Mouse (Mus musculus): Measurements from ENCODE around the gene Tab3. TPM values are rescaled to one million over a fixed set of nuclear protein-coding genes. Genes with fewer than 3 reads are reported as not detected.

Tab3 gene
- polyA plus RNA-seq (2012), result 5.5 and 7.5 TPM in 2 replicates

GRCm38 (mm10) chrX:85573532-85574181 is at the start of gene Tab3:
Gene Tab3 (plus strand): TSS chrX:85574022.
- no peak for TF ChIP-seq GATA1 (IDR thresholded peaks at IDR 0.05; ENCODE audit: low read length)

DNA sequence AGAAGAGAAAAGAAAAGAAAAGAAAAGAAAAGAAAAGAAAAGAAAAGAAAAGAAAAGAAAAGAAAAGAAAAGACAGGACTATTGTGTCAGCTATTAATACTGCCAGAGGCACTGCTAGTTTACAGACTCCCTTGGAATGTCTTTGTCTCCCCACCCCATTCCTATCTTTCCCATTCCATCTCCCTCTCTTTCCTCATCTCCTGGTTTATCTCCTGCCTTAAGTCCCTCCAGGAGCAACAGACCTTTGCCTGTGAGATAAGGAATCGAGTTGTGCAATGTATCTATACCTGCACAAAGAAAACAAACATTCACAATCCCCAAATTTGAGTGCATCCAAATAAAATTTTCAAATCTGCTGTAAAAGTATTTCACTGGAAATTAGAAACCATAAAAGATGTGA is 48.3 kb upstream of the Tab3 start:
- TF ChIP-seq GATA1 (IDR thresholded peaks at IDR 0.05; ENCODE audit: low read length), result no peak

- no peak for TF ChIP-seq GATA1 (IDR thresholded peaks at IDR 0.05; ENCODE audit: low read length)
Measured at GRCm38 (mm10) chrX:85526263-85527019, 47.4 kb upstream of the Tab3 start.

- no peak for TF ChIP-seq GATA1 (IDR thresholded peaks at IDR 0.05; ENCODE audit: low read length)
Measured at GRCm38 (mm10) chrX:85558931-85559330, 14.9 kb upstream of the Tab3 start.

- no peak for TF ChIP-seq GATA1 (IDR thresholded peaks at IDR 0.05; ENCODE audit: low read length)
Measured at GRCm38 (mm10) chrX:85566256-85566655, 7.6 kb upstream of the Tab3 start.

GRCm38 (mm10) chrX:85574182-85574541 is 340 bp downstream of the Tab3 start:
- TF ChIP-seq GATA1 (IDR thresholded peaks at IDR 0.05; ENCODE audit: low read length), result no peak

DNA sequence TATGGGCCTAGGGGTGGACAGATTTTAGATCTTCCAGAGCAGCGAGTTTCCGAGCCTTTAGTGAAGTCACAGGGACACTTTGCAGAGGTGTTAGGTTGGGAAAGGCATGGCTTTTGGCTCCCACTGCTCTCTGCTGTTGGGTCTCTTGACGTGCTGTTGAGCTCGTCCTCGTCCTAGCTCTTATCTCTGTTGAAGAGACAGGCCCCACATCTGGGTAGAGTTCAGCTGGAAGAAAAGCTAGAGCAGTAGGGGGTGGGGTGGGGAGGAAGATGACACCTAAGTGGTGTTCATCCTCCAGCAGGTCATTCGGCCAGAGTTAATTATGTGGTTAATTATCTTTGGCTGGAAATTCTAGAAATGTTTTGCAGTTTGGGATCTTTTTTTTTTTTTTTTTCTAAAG is 2.5 kb downstream of the Tab3 start:
- TF ChIP-seq GATA1 (IDR thresholded peaks at IDR 0.05; ENCODE audit: low read length), result no peak

DNA sequence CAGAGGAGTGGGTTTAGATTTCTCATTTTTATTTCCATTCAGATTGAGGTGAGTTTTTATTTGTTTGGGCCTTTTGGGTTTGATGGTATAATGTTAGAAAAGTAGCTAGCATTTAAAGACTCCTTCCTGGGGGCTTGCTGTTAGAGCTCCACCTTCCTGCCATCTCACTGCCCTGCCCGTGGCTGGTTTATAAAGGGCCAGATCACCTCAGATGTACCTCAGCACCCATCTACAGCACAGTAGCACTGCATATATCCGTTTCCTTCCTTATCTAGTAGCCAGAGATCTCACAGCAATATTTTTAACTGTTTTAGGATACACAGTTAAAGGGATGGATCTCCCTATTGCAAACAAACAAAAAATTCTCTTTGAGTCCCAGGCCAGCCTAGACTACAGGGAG is 6.9 kb downstream of the Tab3 start:
- no peak for TF ChIP-seq GATA1 (IDR thresholded peaks at IDR 0.05; ENCODE audit: low read length)

DNA sequence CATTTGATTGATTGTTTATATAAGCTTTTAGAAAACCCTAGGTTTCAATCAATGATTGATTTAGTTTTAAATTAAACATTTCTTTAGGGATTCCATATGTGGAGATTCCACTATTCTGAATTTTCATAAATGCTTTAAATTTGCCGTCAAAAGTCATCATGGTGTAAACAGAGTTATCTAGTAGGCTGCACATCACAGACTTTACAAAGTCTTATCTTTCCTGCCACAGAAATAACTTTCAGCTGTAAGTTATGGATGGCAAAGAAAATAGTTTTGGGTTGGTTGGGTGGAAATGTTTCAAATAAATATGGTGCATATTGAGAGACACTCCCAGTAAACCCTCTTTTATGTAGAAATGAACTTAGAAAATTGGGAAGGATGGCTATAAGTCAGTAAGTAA is 8.7 kb downstream of the Tab3 start:
- TF ChIP-seq GATA1 (IDR thresholded peaks at IDR 0.05; ENCODE audit: low read length), result no peak

DNA sequence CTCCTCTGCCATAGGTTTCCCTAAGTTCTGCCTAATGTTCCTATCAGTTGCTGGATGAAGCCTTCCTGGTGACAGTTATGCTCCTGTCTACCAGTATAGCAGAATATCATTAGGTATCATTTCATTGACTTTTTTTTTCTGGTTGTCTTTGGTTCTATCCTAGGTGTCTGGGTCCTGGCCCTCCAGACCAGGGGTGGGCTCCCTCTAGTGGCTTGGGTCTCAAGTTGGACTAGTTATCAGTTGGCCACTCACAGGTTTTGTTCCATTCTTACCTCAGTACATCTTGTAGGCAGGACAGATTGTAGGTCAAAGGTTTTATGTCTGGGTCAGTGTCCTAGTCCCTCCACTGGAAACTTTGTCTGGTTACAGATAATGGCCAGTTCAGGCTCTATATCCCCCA is 11.8 kb downstream of the Tab3 start:
- TF ChIP-seq GATA1 (IDR thresholded peaks at IDR 0.05; ENCODE audit: low read length), result no peak

DNA sequence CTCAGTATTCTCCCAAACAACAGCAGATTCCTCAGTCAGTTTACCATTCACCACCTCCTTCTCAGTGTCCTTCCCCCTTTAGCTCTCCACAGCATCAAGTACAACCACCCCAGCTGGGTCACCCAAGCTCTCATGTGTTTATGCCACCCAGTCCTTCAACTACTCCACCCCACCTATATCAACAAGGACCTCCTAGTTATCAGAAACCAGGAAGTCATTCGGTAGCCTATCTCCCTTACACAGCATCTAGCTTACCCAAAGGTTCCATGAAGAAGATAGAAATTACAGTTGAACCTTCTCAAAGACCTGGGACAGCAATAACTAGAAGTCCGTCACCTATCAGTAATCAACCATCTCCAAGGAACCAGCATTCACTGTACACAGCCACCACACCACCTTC is 40.9 kb downstream of the Tab3 start:
- TF ChIP-seq GATA1 (IDR thresholded peaks at IDR 0.05; ENCODE audit: low read length), result no peak

DNA sequence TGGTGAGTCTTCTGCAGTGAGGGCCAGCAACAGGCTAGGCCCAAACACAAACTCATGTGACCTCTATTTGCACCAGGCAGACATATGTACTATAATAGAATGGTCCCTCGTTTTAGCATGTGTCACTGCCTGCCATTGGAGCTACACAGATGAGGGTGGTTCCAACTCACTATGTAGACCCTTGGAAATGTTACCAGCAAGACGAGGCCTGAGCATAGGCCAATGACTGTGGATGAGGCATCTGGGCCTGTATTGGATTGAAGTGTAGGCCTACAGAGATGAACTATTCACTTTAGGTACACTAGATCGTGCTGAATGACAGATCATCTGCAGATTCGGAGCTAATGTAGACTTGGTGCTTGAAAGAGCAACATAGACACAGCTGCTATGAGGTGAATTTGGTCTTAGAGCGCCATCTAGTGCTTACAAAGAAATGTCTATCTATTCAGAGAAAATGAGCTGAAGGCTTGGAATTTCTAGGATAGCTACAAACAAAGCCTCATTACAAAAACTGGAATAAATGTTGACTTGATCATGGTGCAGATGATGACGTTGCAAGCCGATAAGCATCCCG is 72.5 kb downstream of the Tab3 start:
- no peak for TF ChIP-seq GATA1 (IDR thresholded peaks at IDR 0.05; ENCODE audit: low read length)

DNA sequence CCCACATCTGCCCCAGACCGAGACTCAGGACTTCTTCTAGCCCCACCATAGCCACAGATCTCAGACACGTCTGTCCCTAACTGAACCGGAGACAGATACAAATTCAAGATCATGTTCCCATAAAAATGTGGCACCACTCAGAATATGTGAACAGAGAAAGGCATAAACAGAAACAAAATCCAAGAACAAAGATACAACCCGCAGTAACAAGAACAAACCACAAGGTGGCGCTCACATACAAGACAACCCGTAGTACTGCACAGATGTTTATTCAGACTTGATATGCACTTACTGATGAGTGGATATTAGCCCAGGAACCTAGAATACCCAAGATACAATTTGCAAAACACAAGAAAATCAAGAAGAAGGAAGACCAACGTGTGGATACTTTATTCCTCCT is 103.0 kb downstream of the Tab3 start:
- no peak for TF ChIP-seq GATA1 (IDR thresholded peaks at IDR 0.05; ENCODE audit: low read length)

DNA sequence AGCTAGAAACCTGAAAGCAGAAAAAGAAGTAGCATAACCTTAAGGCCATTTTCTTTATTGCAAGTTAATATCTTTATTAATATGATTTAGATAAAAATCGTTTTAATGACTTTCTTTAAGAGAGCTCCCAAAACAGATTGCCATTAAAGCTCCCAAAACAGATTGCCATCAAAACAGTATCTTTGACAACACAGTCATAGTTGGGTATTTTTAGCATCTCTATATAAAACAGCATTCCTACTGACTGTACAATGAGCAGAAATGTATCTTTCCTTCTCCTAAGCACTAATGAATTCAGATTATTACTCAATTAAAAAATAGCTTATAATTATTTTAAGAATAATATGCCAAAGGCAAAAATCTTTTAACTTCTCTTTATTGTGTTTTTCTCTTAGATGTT is 108.3 kb downstream of the Tab3 start:
- no peak for TF ChIP-seq GATA1 (IDR thresholded peaks at IDR 0.05; ENCODE audit: low read length)

- TF ChIP-seq GATA1 (IDR thresholded peaks at IDR 0.05; ENCODE audit: low read length), result no peak
Measured at GRCm38 (mm10) chrX:85683723-85684122, 109.9 kb downstream of the Tab3 start.

Other genes starting within 250 kb of the Tab3 start
- gene Gk, start 202.8 kb downstream of the Tab3 start, polyA plus RNA-seq (2012), result 0.55 and 0.80 TPM in 2 replicates